ENCODE assay signal across 13 mouse cellular contexts in genomic region chr12:57543627-57543991, GRCm38 (mm10). TPM values are rescaled to one million over a fixed set of nuclear protein-coding genes. Genes with fewer than 3 reads are reported as not detected.
DNase-seq lines count a peak whose midpoint lies in the region; ATAC-seq and TF ChIP-seq lines count a peak whose summit lies in the region.
"Had no signal": no experiment of that assay in that cellular context is flagged by ENCODE, and none has a peak within 500 bp of the region (broad histone marks: within the 10 kb centered on the region; RNA-seq: fewer than 3 reads in every experiment).

No protein-coding gene starts in this region.

- H3K4me1 ChIP-seq in neural tube, embryonic 11.5 days (ENCODE audit: control insufficient read depth, insufficient read depth, low read length): peaks cover 14% of the 10 kb centered on the region
- peaks cover 22% of the 10 kb centered on the region for H3K4me1 ChIP-seq in liver, embryonic 15.5 days (replicated peaks)
- no peaks in the 10 kb centered on the region for H3K4me1 ChIP-seq in stomach, postnatal 0 days (replicated peaks; ENCODE audit: control insufficient read depth, insufficient read depth)

- no peak overlapping the region for H3K4me3 ChIP-seq in neural tube, embryonic 11.5 days (ENCODE audit: low read depth, low read length)
- H3K4me3 ChIP-seq in liver, embryonic 15.5 days (replicated peaks): peak overlapping the region; percentile 26
- H3K4me3 ChIP-seq in stomach, postnatal 0 days (ENCODE audit: low read depth, low read length): peak overlapping the region; percentile 52

- no peak for TF ChIP-seq EP300 in stomach, postnatal 0 days (optimal IDR thresholded peaks at IDR 0.05)

- no peak overlapping the region for H3K4me2 ChIP-seq in neural tube, embryonic 11.5 days (ENCODE audit: low read depth)
- H3K4me2 ChIP-seq in liver, embryonic 15.5 days: peak overlapping the region; percentile 48
- peak overlapping the region; percentile 60 for H3K4me2 ChIP-seq in stomach, postnatal 0 days (replicated peaks; ENCODE audit: low read depth)

- no peak overlapping the region for H3K27ac ChIP-seq in neural tube, embryonic 11.5 days (ENCODE audit: low read depth, low read length)
- no peak overlapping the region for H3K27ac ChIP-seq in liver, embryonic 15.5 days (replicated peaks)
- peak overlapping the region; percentile 80 for H3K27ac ChIP-seq in stomach, postnatal 0 days (replicated peaks)
- H3K27ac ChIP-seq: kidney, postnatal 0 days had no signal

- H3K27me3 ChIP-seq in neural tube, embryonic 11.5 days (ENCODE audit: control insufficient read depth, insufficient read depth, low read length): peaks cover 94% of the 10 kb centered on the region
- H3K27me3 ChIP-seq in liver, embryonic 15.5 days: peaks cover 97% of the 10 kb centered on the region
- H3K27me3 ChIP-seq in stomach, postnatal 0 days (ENCODE audit: control insufficient read depth, insufficient read depth, low read length): peaks cover 8% of the 10 kb centered on the region; the same call in 1 of the 2 replicates

- no peaks in the 10 kb centered on the region for H3K36me3 ChIP-seq in neural tube, embryonic 11.5 days (ENCODE audit: control insufficient read depth, insufficient read depth, low read length)
- H3K36me3 ChIP-seq in liver, embryonic 15.5 days (replicated peaks): no peaks in the 10 kb centered on the region
- no peaks in the 10 kb centered on the region; the same call in 1 of the 2 replicates for H3K36me3 ChIP-seq in stomach, postnatal 0 days (ENCODE audit: control insufficient read depth, insufficient read depth, low read length)

- no peak for ATAC-seq in neural tube, embryonic 11.5 days (ENCODE audit: insufficient read depth, low FRiP score, low TSS enrichment)
- no peak for ATAC-seq in liver, embryonic 15.5 days (ENCODE audit: insufficient read depth)
- no peak for ATAC-seq in stomach, postnatal 0 days (ENCODE audit: low FRiP score, low TSS enrichment)
- ATAC-seq: activated CD4-positive, CD25-positive, alpha-beta regulatory T cell, adult 4 months had no signal

- no peak for TF ChIP-seq CTCF in stomach, postnatal 0 days (IDR thresholded peaks at IDR 0.05; ENCODE audit: low read depth)

- no peaks in the 10 kb centered on the region for H3K9me3 ChIP-seq in neural tube, embryonic 11.5 days (ENCODE audit: control insufficient read depth, low read length)
- H3K9me3 ChIP-seq in liver, embryonic 15.5 days (replicated peaks): no peaks in the 10 kb centered on the region
- no peaks in the 10 kb centered on the region for H3K9me3 ChIP-seq in stomach, postnatal 0 days (ENCODE audit: control insufficient read depth, low read length)

- no peak overlapping the region for H3K9ac ChIP-seq in neural tube, embryonic 11.5 days (ENCODE audit: low read length)
- H3K9ac ChIP-seq in liver, embryonic 15.5 days: no peak overlapping the region
- peak overlapping the region; percentile 72 for H3K9ac ChIP-seq in stomach, postnatal 0 days (ENCODE audit: low read length)

- WGBS in neural tube, embryonic 11.5 days: 3% methylated on average over 10 of the region's 10 CpGs
- WGBS in liver, embryonic 15.5 days (ENCODE audit: insufficient replicate concordance): 4% methylated on average over 10 of the region's 10 CpGs
- WGBS in stomach, postnatal 0 days: 3% methylated on average over 10 of the region's 10 CpGs

- DNase-seq in gastrocnemius, postnatal 10 days: peak; percentile 11
- DNase-seq in gastrocnemius, adult 8-10 months (ENCODE audit: low spot score in 2 of 2): no peak
- peak; percentile 39 for DNase-seq in neural tube, embryonic 11.5 days (ENCODE audit: low spot score)
- no peak for DNase-seq in neural tube, embryonic 10.5 days (ENCODE audit: extremely low spot score, low spot score)
- DNase-seq in stomach, postnatal 0 days (ENCODE audit: low spot score): peak; percentile 34
- no peak for DNase-seq in frontal cortex, postnatal 10 days (ENCODE audit: low spot score in 2 of 2)
- DNase-seq in adrenal gland, postnatal 14 days: no peak
- DNase-seq: cerebellum, adult 2 months; gastrocnemius, postnatal 14 days had no signal

RNA-seq across cellular contexts. Expression of gene Foxa1, which starts 3.1 kb away (rescaled TPM):
- not detected for total RNA-seq in gastrocnemius, postnatal 10 days (2021)
- total RNA-seq in gastrocnemius, adult 8-10 months (2022): not detected
- polyA plus RNA-seq in neural tube, embryonic 11.5 days (2014; fragmentation: Nextera tagmentation; extraction: Ambion mirVana): 1.6 and 1.7 TPM in 2 replicates
- 1.2 and 1.5 TPM in 2 replicates for polyA plus RNA-seq in liver, embryonic 15.5 days (2015; fragmentation: Nextera tagmentation; extraction: Ambion mirVana)
- 16.1 and 28.9 TPM in 2 replicates for polyA plus RNA-seq in stomach, postnatal 0 days (2015; fragmentation: Nextera tagmentation; extraction: Ambion mirVana)
- 0.11 and 1.9 TPM in 2 replicates for total RNA-seq in adrenal gland, postnatal 14 days (2021)
- total RNA-seq: gastrocnemius, postnatal 14 days; left cerebral cortex, postnatal 36 days had no signal
- polyA plus RNA-seq: activated CD4-positive, CD25-positive, alpha-beta regulatory T cell, adult 4 months had no signal

RNA-seq across cellular contexts. Expression of gene Ttc6, which starts 20.3 kb away (rescaled TPM):
- total RNA-seq in gastrocnemius, postnatal 10 days (2021): not detected
- not detected for total RNA-seq in gastrocnemius, adult 8-10 months (2022)
- 0.27 and 0.33 TPM in 2 replicates for polyA plus RNA-seq in neural tube, embryonic 11.5 days (2014; fragmentation: Nextera tagmentation; extraction: Ambion mirVana)
- 0.03 and 0.05 TPM in 2 replicates for polyA plus RNA-seq in liver, embryonic 15.5 days (2015; fragmentation: Nextera tagmentation; extraction: Ambion mirVana)
- 3.3 and 3.5 TPM in 2 replicates for polyA plus RNA-seq in stomach, postnatal 0 days (2015; fragmentation: Nextera tagmentation; extraction: Ambion mirVana)
- total RNA-seq in adrenal gland, postnatal 14 days (2021): not detected in 2 replicates
- total RNA-seq: gastrocnemius, postnatal 14 days had no signal
- polyA plus RNA-seq: cerebellum, adult 2 months had no signal

Comparison
In these comparisons a context has a peak if more than half of its experiments do, and no peak if none do; other contexts are left out.
1. DNase-seq: peak in gastrocnemius, postnatal 10 days (single experiment), neural tube, embryonic 11.5 days (single experiment) and stomach, postnatal 0 days (single experiment); none in gastrocnemius, adult 8-10 months (0 of 2), neural tube, embryonic 10.5 days (single experiment), frontal cortex, postnatal 10 days (0 of 2) and adrenal gland, postnatal 14 days (single experiment).